Mouse (Mus musculus): Measurements from ENCODE around the gene Ccdc85b.

Ccdc85b gene

GRCm38 (mm10) chr19:5455037-5455436 is 2.7 kb downstream of the Ccdc85b start:
- no peak for DNase-seq

GRCm38 (mm10) chr19:5451766-5452165 is 5.9 kb downstream of the Ccdc85b start:
- DNase-seq: no peak

- DNase-seq: no peak
These were observed 8.0 kb downstream of the Ccdc85b start for GRCm38 (mm10) chr19:5449673-5450072.

- DNase-seq: no peak
These were observed 9.1 kb downstream of the Ccdc85b start for GRCm38 (mm10) chr19:5448354-5449150.

- DNase-seq: peak; percentile 50 to 62
These were observed 10.0 kb downstream of the Ccdc85b start, which contains the start of gene Fosl1 for GRCm38 (mm10) chr19:5447515-5448353. Gene Fosl1, plus strand, starts transcription at chr19:5447547.

GRCm38 (mm10) chr19:5445747-5446146 is 11.9 kb downstream of the Ccdc85b start:
- DNase-seq: no peak

- no peak for DNase-seq
These were observed 12.7 kb downstream of the Ccdc85b start for GRCm38 (mm10) chr19:5444954-5445353.

GRCm38 (mm10) chr19:5444371-5444908 is 13.3 kb downstream of the Ccdc85b start:
- DNase-seq: no peak

- no peak for DNase-seq
These were observed 23.7 kb downstream of the Ccdc85b start for GRCm38 (mm10) chr19:5433951-5434350.

GRCm38 (mm10) chr19:5432992-5433852 is 24.5 kb downstream of the Ccdc85b start:
- DNase-seq: peak in 1 of 2 experiments; percentile 40

GRCm38 (mm10) chr19:5431911-5432464 is 25.7 kb downstream of the Ccdc85b start:
- DNase-seq: no peak

- DNase-seq: no peak
These were observed 27.3 kb downstream of the Ccdc85b start for GRCm38 (mm10) chr19:5430408-5430807.

GRCm38 (mm10) chr19:5429806-5430205 is 27.9 kb downstream of the Ccdc85b start:
- peak; percentile 70 to 73 for DNase-seq

GRCm38 (mm10) chr19:5429219-5429618 is 28.5 kb downstream of the Ccdc85b start:
- no peak for DNase-seq

- DNase-seq: peak in 1 of 2 experiments; percentile 46
These were observed 29.6 kb downstream of the Ccdc85b start for GRCm38 (mm10) chr19:5428083-5428482.

- no peak for DNase-seq
These were observed 30.9 kb downstream of the Ccdc85b start for GRCm38 (mm10) chr19:5426640-5427290.

- DNase-seq: peak; percentile 26 to 30
These were observed 31.7 kb downstream of the Ccdc85b start for GRCm38 (mm10) chr19:5425906-5426565.

- peak; percentile 93 to 95 for DNase-seq
These were observed 32.6 kb downstream of the Ccdc85b start, which contains the start of the genes Drap1 and AI837181 for GRCm38 (mm10) chr19:5424782-5425741. Gene Drap1, minus strand, starts transcription at chr19:5424979. Gene AI837181, plus strand, starts transcription at chr19:5425144.

GRCm38 (mm10) chr19:5424092-5424781 is 33.5 kb downstream of the Ccdc85b start:
- peak in 1 of 2 experiments; percentile 73 for DNase-seq
